Mouse (Mus musculus) midbrain, embryonic 15.5 days (tissue): ENCODE data around the gene Ubr4. TPM values are rescaled to one million over a fixed set of nuclear protein-coding genes. Genes with fewer than 3 reads are reported as not detected.

Source experiments
- ATAC-seq: fragments of 200-750 bp; cut with Nextera tagmentation; replicated peaks from 2 replicates; pipeline ENCODE4 v1.8.0; 2017; ENCODE audit warnings: moderate TSS enrichment
- H3K27ac ChIP-seq: fragments of 300-500 bp; sonication (generic); 2 replicates; pipeline ENCODE4 v1.5.1; 2015; ENCODE audit warnings: mild to moderate bottlenecking, inconsistent platforms
- H3K27me3 ChIP-seq: fragments of 300-500 bp; sonication (generic); replicated peaks from 2 replicates; pipeline ENCODE4 v1.6.1; 2015; ENCODE audit warnings: inconsistent platforms
- H3K36me3 ChIP-seq: fragments of 300-500 bp; sonication (generic); replicated peaks from 2 replicates; pipeline ENCODE4 v1.6.1; 2015; ENCODE audit warnings: inconsistent platforms
- H3K4me1 ChIP-seq: fragments of 300-500 bp; sonication (generic); 2 replicates; pipeline ENCODE4 v1.6.1; 2015; ENCODE audit warnings: inconsistent platforms
- H3K4me2 ChIP-seq: fragments of 300-500 bp; sonication (generic); 2 replicates; pipeline ENCODE4 v1.6.1; 2015; ENCODE audit warnings: inconsistent platforms, mild to moderate bottlenecking, moderate library complexity
- H3K4me3 ChIP-seq: fragments of 300-500 bp; sonication (generic); 2 replicates; pipeline ENCODE4 v1.5.1; 2015; ENCODE audit warnings: mild to moderate bottlenecking, inconsistent platforms
- H3K9ac ChIP-seq: fragments of 300-500 bp; sonication (generic); 2 replicates; pipeline ENCODE4 v1.6.1; 2015; ENCODE audit warnings: mild to moderate bottlenecking, inconsistent platforms
- H3K9me3 ChIP-seq: fragments of 300-500 bp; sonication (generic); 2 replicates; pipeline ENCODE4 v1.6.1; 2016; ENCODE audit warnings: inconsistent platforms
- WGBS: fragments of 180-500 bp; shearing (Covaris S2); methylation state at CpG from one replicate; pipeline ENCODE4 v1.1.7; 2015; ENCODE audit warnings: mixed read lengths; 5-methylcytosine and 5-hydroxymethylcytosine counted together
- polyA plus RNA-seq: library from polyadenylated mRNA; unstranded; fragments of >200 nt; fragmentation: Nextera tagmentation; extraction: Ambion mirVana; gene quantifications from 2 replicates; pipeline ENCODE4 v1.2.1, GENCODE M21; 2015

The Ubr4 gene
- polyA plus RNA-seq, 1 experiment from 2014 or later = 101 TPM

- no peak overlapping the region for H3K27ac ChIP-seq
- no peaks in the 10 kb centered on the region for H3K9me3 ChIP-seq
- ATAC-seq = no peak
- no peak overlapping the region for H3K4me2 ChIP-seq
- 93% methylated on average over 8 of the region's 8 CpGs for WGBS
- H3K9ac ChIP-seq = no peak overlapping the region
- peaks cover 69% of the 10 kb centered on the region for H3K36me3 ChIP-seq
- no peaks in the 10 kb centered on the region for H3K27me3 ChIP-seq
- no peak overlapping the region for H3K4me3 ChIP-seq
- H3K4me1 ChIP-seq = no peaks in the 10 kb centered on the region
Measured at GRCm38 (mm10) chr4:139479176-139479575, 126.8 kb downstream of the Ubr4 start.

GRCm38 (mm10) chr4:139481400-139481799, 129.0 kb downstream of the Ubr4 start:
- ATAC-seq = no peak
- WGBS = 96% methylated on average over 1 of the region's 1 CpGs
- Histone ChIP-seq H3K36me3 (peaks cover 64% of the 10 kb centered on the region), H3K9ac (no peak overlapping the region), H3K27me3 (no peaks in the 10 kb centered on the region), H3K9me3 (no peaks in the 10 kb centered on the region), H3K4me3 (no peak overlapping the region), H3K27ac (no peak overlapping the region), H3K4me1 (no peaks in the 10 kb centered on the region), H3K4me2 (no peak overlapping the region)

GRCm38 (mm10) chr4:139483461-139484105, 131.2 kb downstream of the Ubr4 start:
- H3K9ac ChIP-seq = no peak overlapping the region
- no peaks in the 10 kb centered on the region for H3K27me3 ChIP-seq
- H3K36me3 ChIP-seq = peaks cover 60% of the 10 kb centered on the region
- H3K4me1 ChIP-seq = 0 out of 2 replicates have a peak, but pooled peaks cover 6% of the 10 kb centered on the region
- H3K4me2 ChIP-seq = no peak overlapping the region
- H3K27ac ChIP-seq = no peak overlapping the region
- no peaks in the 10 kb centered on the region for H3K9me3 ChIP-seq
- WGBS = 92% methylated on average over 8 of the region's 8 CpGs
- ATAC-seq = no peak
- H3K4me3 ChIP-seq = no peak overlapping the region

GRCm38 (mm10) chr4:139484496-139484895, 132.1 kb downstream of the Ubr4 start:
- H3K9me3 ChIP-seq = no peaks in the 10 kb centered on the region
- H3K27me3 ChIP-seq = no peaks in the 10 kb centered on the region
- H3K9ac ChIP-seq = no peak overlapping the region
- 0 out of 2 replicates have a peak, but pooled peaks cover 6% of the 10 kb centered on the region for H3K4me1 ChIP-seq
- no peak overlapping the region for H3K4me3 ChIP-seq
- H3K27ac ChIP-seq = no peak overlapping the region
- H3K4me2 ChIP-seq = no peak overlapping the region
- peaks cover 56% of the 10 kb centered on the region for H3K36me3 ChIP-seq
- no peak for ATAC-seq
- 70% methylated on average over 7 of the region's 7 CpGs for WGBS

- no peaks in the 10 kb centered on the region for H3K9me3 ChIP-seq
- H3K4me1 ChIP-seq = 0 out of 2 replicates have a peak, but pooled peaks cover 6% of the 10 kb centered on the region
- H3K36me3 ChIP-seq = peaks cover 54% of the 10 kb centered on the region
- no peak overlapping the region for H3K4me3 ChIP-seq
- no peak overlapping the region for H3K4me2 ChIP-seq
- no peaks in the 10 kb centered on the region for H3K27me3 ChIP-seq
- WGBS = 39% methylated on average over 10 of the region's 10 CpGs
- no peak for ATAC-seq
- peak overlapping the region; percentile 36; the same call in 1 of the 2 replicates for H3K27ac ChIP-seq
- no peak overlapping the region for H3K9ac ChIP-seq
Measured at GRCm38 (mm10) chr4:139487085-139487484, 134.7 kb downstream of the Ubr4 start.

- no peak overlapping the region for H3K4me2 ChIP-seq
- no peak overlapping the region for H3K4me3 ChIP-seq
- H3K27ac ChIP-seq = no peak overlapping the region
- H3K9me3 ChIP-seq = no peaks in the 10 kb centered on the region
- no peak for ATAC-seq
- 94% methylated on average over 5 of the region's 5 CpGs for WGBS
- no peak overlapping the region for H3K9ac ChIP-seq
- no peaks in the 10 kb centered on the region for H3K27me3 ChIP-seq
- H3K36me3 ChIP-seq = peaks cover 42% of the 10 kb centered on the region
- 0 out of 2 replicates have a peak, but pooled peaks cover 6% of the 10 kb centered on the region for H3K4me1 ChIP-seq
Measured at GRCm38 (mm10) chr4:139488325-139488724, 135.9 kb downstream of the Ubr4 start.

- ATAC-seq = no peak
- 76% methylated on average over 1 of the region's 1 CpGs for WGBS
Measured at GRCm38 (mm10) chr4:139489946-139490345, 137.5 kb downstream of the Ubr4 start.

GRCm38 (mm10) chr4:139490413-139491055, 138.1 kb downstream of the Ubr4 start:
- Histone ChIP-seq H3K4me1 (0 out of 2 replicates have a peak, but pooled peaks cover 6% of the 10 kb centered on the region), H3K4me2 (no peak overlapping the region), H3K27ac (no peak overlapping the region), H3K4me3 (no peak overlapping the region), H3K9ac (no peak overlapping the region), H3K36me3 (peaks cover 30% of the 10 kb centered on the region; the same call in 1 of the 2 replicates), H3K9me3 (no peaks in the 10 kb centered on the region), H3K27me3 (no peaks in the 10 kb centered on the region)
- ATAC-seq = no peak
- 81% methylated on average over 11 of the region's 11 CpGs for WGBS

More at GRCm38 (mm10) chr4:139489946-139490345, 137.5 kb downstream of the Ubr4 start:
- H3K9me3 ChIP-seq = no peaks in the 10 kb centered on the region
- peaks cover 34% of the 10 kb centered on the region; the same call in 1 of the 2 replicates for H3K36me3 ChIP-seq
- H3K27me3 ChIP-seq = no peaks in the 10 kb centered on the region
- no peak overlapping the region for H3K9ac ChIP-seq
- no peak overlapping the region for H3K4me2 ChIP-seq
- no peak overlapping the region for H3K27ac ChIP-seq
- no peak overlapping the region for H3K4me3 ChIP-seq
- H3K4me1 ChIP-seq = 0 out of 2 replicates have a peak, but pooled peaks cover 6% of the 10 kb centered on the region

- Histone ChIP-seq H3K4me1 (0 out of 2 replicates have a peak, but pooled peaks cover 6% of the 10 kb centered on the region), H3K9ac (no peak overlapping the region), H3K36me3 (peaks cover 26% of the 10 kb centered on the region; the same call in 1 of the 2 replicates), H3K27me3 (no peaks in the 10 kb centered on the region), H3K27ac (no peak overlapping the region), H3K9me3 (no peaks in the 10 kb centered on the region), H3K4me2 (no peak overlapping the region), H3K4me3 (no peak overlapping the region)
- WGBS = 96% methylated on average over 5 of the region's 5 CpGs
- ATAC-seq = no peak
Measured at GRCm38 (mm10) chr4:139491541-139492170, 139.2 kb downstream of the Ubr4 start.

GRCm38 (mm10) chr4:139492258-139492833, 139.9 kb downstream of the Ubr4 start:
- 51% methylated on average over 3 of the region's 3 CpGs for WGBS
- no peak overlapping the region for H3K9ac ChIP-seq
- no peaks in the 10 kb centered on the region for H3K27me3 ChIP-seq
- no peak overlapping the region for H3K27ac ChIP-seq
- no peak for ATAC-seq
- H3K4me1 ChIP-seq = 0 out of 2 replicates have a peak, but pooled peaks cover under 1% of the 10 kb centered on the region
- no peak overlapping the region for H3K4me3 ChIP-seq
- H3K36me3 ChIP-seq = peaks cover 26% of the 10 kb centered on the region; the same call in 1 of the 2 replicates
- no peak overlapping the region for H3K4me2 ChIP-seq
- no peaks in the 10 kb centered on the region for H3K9me3 ChIP-seq

GRCm38 (mm10) chr4:139493227-139494025, 141.0 kb downstream of the Ubr4 start:
- Histone ChIP-seq H3K9me3 (no peaks in the 10 kb centered on the region), H3K27ac (no peak overlapping the region), H3K4me2 (no peak overlapping the region), H3K36me3 (peaks cover 22% of the 10 kb centered on the region; the same call in 1 of the 2 replicates), H3K27me3 (no peaks in the 10 kb centered on the region), H3K9ac (no peak overlapping the region), H3K4me3 (no peak overlapping the region), H3K4me1 (no peaks in the 10 kb centered on the region)
- no peak for ATAC-seq
- WGBS = 82% methylated on average over 9 of the region's 9 CpGs
